Mouse (Mus musculus) MEL (cell line): ENCODE measurements at regions not wholly inside any gene's neighbourhood (a gene's known extent, or its start where the extent isn't known, plus 50 kb on each side); places are given as distances from the start of the nearest gene placed in this dataset.

Experiments
- DNase-seq: peaks from one replicate; pipeline ENCODE4 v3.0.0; 2011; ENCODE audit warnings: low read depth, low spot score
- H3K27ac ChIP-seq: 2 replicates; pipeline ENCODE4 v1.5.1; 2012; ENCODE audit warnings: low read depth, mild to moderate bottlenecking, control low read depth, low read length, moderate library complexity; ENCODE audit not compliant: control insufficient read depth
- H3K27me3 ChIP-seq, 2 experiments: fragments of 150-350 bp in 1 of 2; sonication (generic) in 1 of 2; 2 replicates each; pipeline ENCODE4 v1.6.1; 2012; ENCODE audit warnings: low read length in 2 of 2, mild to moderate bottlenecking in 2 of 2, improper control_type of control experiment in 1 of 2, moderate library complexity in 1 of 2; ENCODE audit not compliant: insufficient read depth in 2 of 2, control insufficient read depth in 1 of 2
- H3K36me3 ChIP-seq, 2 experiments: 2 replicates each; pipeline ENCODE4 v1.6.1; 2012 to 2014; ENCODE audit warnings: low read length in 2 of 2, improper control_type of control experiment in 1 of 2, inconsistent platforms in 1 of 2, mild to moderate bottlenecking in 1 of 2; ENCODE audit not compliant: insufficient read depth in 2 of 2, control insufficient read depth in 1 of 2
- H3K4me1 ChIP-seq, 2 experiments: fragments of 150-350 bp in 1 of 2; sonication (generic) in 1 of 2; 2 replicates each; pipeline ENCODE4 v1.6.1; 2012; ENCODE audit warnings: low read length in 2 of 2, improper control_type of control experiment in 1 of 2, mild to moderate bottlenecking in 1 of 2; ENCODE audit not compliant: insufficient read depth in 2 of 2, control insufficient read depth in 1 of 2
- H3K4me3 ChIP-seq, 2 experiments: fragments of 150-350 bp in 1 of 2; sonication (generic) in 1 of 2; 2 replicates each; pipeline ENCODE4 v1.5.1; 2012; ENCODE audit warnings: low read depth in 2 of 2, low read length in 2 of 2, mild to moderate bottlenecking in 2 of 2, moderate library complexity in 2 of 2, control low read depth in 1 of 2, improper control_type of control experiment in 1 of 2; ENCODE audit not compliant: control insufficient read depth in 1 of 2, insufficient read depth in 1 of 2
- H3K79me2 ChIP-seq: 2 replicates; pipeline ENCODE4 v1.6.1; 2012; ENCODE audit warnings: mild to moderate bottlenecking, low read length, moderate library complexity; ENCODE audit not compliant: control insufficient read depth, poor library complexity, insufficient read depth
- H3K9ac ChIP-seq: 2 replicates; pipeline ENCODE4 v1.6.1; 2012; ENCODE audit warnings: low read depth, mild to moderate bottlenecking, control low read depth, low read length, moderate library complexity; ENCODE audit not compliant: control insufficient read depth, poor library complexity, severe bottlenecking
- H3K9me3 ChIP-seq: fragments of 150-350 bp; sonication (generic); replicated peaks from 2 replicates; pipeline ENCODE4 v1.6.1; 2012; ENCODE audit warnings: mild to moderate bottlenecking, low read length, improper control_type of control experiment, moderate library complexity; ENCODE audit not compliant: insufficient read depth
- CHD1 ChIP-seq: IDR thresholded peaks from 2 replicates; pipeline ENCODE4 v1.6.1; 2012; ENCODE audit warnings: low read depth, mild to moderate bottlenecking, inconsistent platforms, low read length, improper control_type of control experiment
- CHD2 ChIP-seq: IDR thresholded peaks from 2 replicates; pipeline ENCODE4 v1.6.1; 2011; ENCODE audit warnings: low read length, improper control_type of control experiment
- ETS1 ChIP-seq: IDR thresholded peaks from 2 replicates; pipeline ENCODE4 v1.6.1; 2012; ENCODE audit warnings: low read depth, mild to moderate bottlenecking, inconsistent platforms, low read length, improper control_type of control experiment, moderate library complexity
- GABPA ChIP-seq: IDR thresholded peaks from 2 replicates; pipeline ENCODE4 v1.6.1; 2012; ENCODE audit warnings: low read depth, mild to moderate bottlenecking, inconsistent platforms, low read length, improper control_type of control experiment, moderate library complexity
- MAFK ChIP-seq: IDR thresholded peaks from 2 replicates; pipeline ENCODE4 v1.6.1; 2011; ENCODE audit warnings: low read depth, mild to moderate bottlenecking, low read length, improper control_type of control experiment, borderline replicate concordance
- MAX ChIP-seq: IDR thresholded peaks from 2 replicates; pipeline ENCODE4 v1.6.1; 2011; ENCODE audit warnings: low read length, improper control_type of control experiment
- MEF2A ChIP-seq: IDR thresholded peaks from 2 replicates; pipeline ENCODE4 v1.6.1; 2014; ENCODE audit warnings: low read depth, mild to moderate bottlenecking, inconsistent platforms, low read length, improper control_type of control experiment; ENCODE audit not compliant: poor library complexity, insufficient replicate concordance, severe bottlenecking; ENCODE audit errors: extremely low read depth
- MXI1 ChIP-seq: IDR thresholded peaks from 2 replicates; pipeline ENCODE4 v1.6.1; 2011; ENCODE audit warnings: mild to moderate bottlenecking, low read depth, low read length, improper control_type of control experiment
- MYB ChIP-seq: IDR thresholded peaks from 2 replicates; pipeline ENCODE4 v1.6.1; 2011; ENCODE audit warnings: mild to moderate bottlenecking, low read depth, low read length, improper control_type of control experiment
- MYC ChIP-seq: IDR thresholded peaks from 2 replicates; pipeline ENCODE4 v1.6.1; 2011; ENCODE audit warnings: low read depth, mild to moderate bottlenecking, low read length, improper control_type of control experiment, moderate library complexity
- NELFE ChIP-seq: IDR thresholded peaks from 2 replicates; pipeline ENCODE4 v1.6.1; 2011; ENCODE audit warnings: low read depth, low read length, improper control_type of control experiment
- NRF1 ChIP-seq: IDR thresholded peaks from 2 replicates; pipeline ENCODE4 v1.6.1; 2014; ENCODE audit warnings: low read depth, mild to moderate bottlenecking, inconsistent platforms, low read length, improper control_type of control experiment, moderate library complexity; ENCODE audit not compliant: poor library complexity, insufficient read depth, severe bottlenecking
- POLR2A ChIP-seq, 2 experiments: IDR thresholded peaks; 2 replicates each; pipeline ENCODE4 v1.6.1; 2011 to 2012; ENCODE audit warnings: low read length in 2 of 2, mild to moderate bottlenecking in 2 of 2, control low read depth in 1 of 2, improper control_type of control experiment in 1 of 2, low read depth in 1 of 2, moderate library complexity in 1 of 2; ENCODE audit not compliant: control insufficient read depth in 1 of 2, insufficient read depth in 1 of 2, poor library complexity in 1 of 2
- POLR2AphosphoS2 ChIP-seq: IDR thresholded peaks from 2 replicates; pipeline ENCODE4 v1.6.1; 2011; ENCODE audit warnings: low read length, improper control_type of control experiment
- RCOR1 ChIP-seq: IDR thresholded peaks from 2 replicates; pipeline ENCODE4 v1.6.1; 2012; ENCODE audit warnings: low read depth, mild to moderate bottlenecking, inconsistent platforms, low read length, improper control_type of control experiment
- SIN3A ChIP-seq: IDR thresholded peaks from 2 replicates; pipeline ENCODE4 v1.6.1; 2012; ENCODE audit warnings: low read length, improper control_type of control experiment, inconsistent platforms
- TCF12 ChIP-seq: IDR thresholded peaks from 2 replicates; pipeline ENCODE4 v1.6.1; 2014; ENCODE audit warnings: low read depth, mild to moderate bottlenecking, inconsistent platforms, low read length, improper control_type of control experiment, moderate library complexity
- UBTF ChIP-seq: IDR thresholded peaks from 2 replicates; pipeline ENCODE4 v1.6.1; 2012; ENCODE audit warnings: low read depth, mild to moderate bottlenecking, inconsistent platforms, low read length, improper control_type of control experiment, moderate library complexity, borderline replicate concordance; ENCODE audit not compliant: insufficient read depth
- USF1 ChIP-seq: IDR thresholded peaks from 2 replicates; pipeline ENCODE4 v1.6.1; 2014; ENCODE audit warnings: low read depth, mild to moderate bottlenecking, inconsistent platforms, low read length, improper control_type of control experiment, moderate library complexity
- ZC3H11A ChIP-seq: IDR thresholded peaks from 2 replicates; pipeline ENCODE4 v1.6.1; 2012; ENCODE audit warnings: low read depth, mild to moderate bottlenecking, inconsistent platforms, low read length, improper control_type of control experiment
- ZKSCAN1 ChIP-seq: IDR thresholded peaks from 2 replicates; pipeline ENCODE4 v1.6.1; 2012; ENCODE audit warnings: low read depth, mild to moderate bottlenecking, inconsistent platforms, low read length, improper control_type of control experiment, moderate library complexity

GRCm38 (mm10) chr4:131236611-131237031 lies 292.4 kb downstream of the Matn1 start:
- no peak for TF ChIP-seq RCOR1
- TF ChIP-seq ZC3H11A = no peak
- no peak for TF ChIP-seq MXI1
- no peak for TF ChIP-seq GABPA
- TF ChIP-seq MEF2A = no peak
- no peak for TF ChIP-seq ETS1
- TF ChIP-seq MAX = no peak
- TF ChIP-seq ZKSCAN1 = no peak
- no peak for TF ChIP-seq POLR2AphosphoS2
- H3K79me2 ChIP-seq = no peaks in the 10 kb centered on the region
- DNase-seq = no peak
- no peaks in the 10 kb centered on the region for H3K4me1 ChIP-seq
- no peaks in the 10 kb centered on the region for H3K9me3 ChIP-seq
- no peak overlapping the region for H3K27ac ChIP-seq
- H3K27me3 ChIP-seq = no peaks in the 10 kb centered on the region
- H3K4me3 ChIP-seq = no peak overlapping the region
- H3K36me3 ChIP-seq = no peaks in the 10 kb centered on the region
- no peak overlapping the region for H3K9ac ChIP-seq

- H3K9me3 ChIP-seq = no peaks in the 10 kb centered on the region
- no peak overlapping the region for H3K4me3 ChIP-seq
- no peaks in the 10 kb centered on the region for H3K27me3 ChIP-seq
- no peak for DNase-seq
- H3K36me3 ChIP-seq = no peaks in the 10 kb centered on the region
- TF ChIP-seq NELFE (no peak), MYC (no peak), CHD2 (no peak), RCOR1 (no peak), MXI1 (no peak), MYB (no peak), TCF12 (no peak), MAFK (no peak), ZKSCAN1 (no peak), USF1 (no peak), CHD1 (no peak), SIN3A (no peak), UBTF (no peak), POLR2A (IDR thresholded peaks at IDR 0.05; ENCODE audit: control insufficient read depth in 1 of 2, insufficient read depth in 1 of 2, low read depth in 1 of 2, low read length in 2 of 2, poor library complexity in 1 of 2) (no peak), NRF1 (no peak)
- no peak overlapping the region for H3K9ac ChIP-seq
- H3K4me1 ChIP-seq = no peaks in the 10 kb centered on the region
- H3K27ac ChIP-seq = no peak overlapping the region
- no peaks in the 10 kb centered on the region for H3K79me2 ChIP-seq
These were observed 294.4 kb downstream of the Matn1 start for GRCm38 (mm10) chr4:131238591-131238990.
